Mouse (Mus musculus): Measurements from ENCODE around the gene Cep104.

The Cep104 gene

GRCm38 (mm10) chr4:153993505-153993904, 18.5 kb downstream of the Cep104 start:
- DNase-seq (ENCODE audit: low read depth), result no peak

GRCm38 (mm10) chr4:154005488-154005887, 30.5 kb downstream of the Cep104 start:
- no peak for DNase-seq (ENCODE audit: low read depth)

GRCm38 (mm10) chr4:154006264-154006663, 31.3 kb downstream of the Cep104 start:
- no peak for DNase-seq (ENCODE audit: low read depth)

- no peak for DNase-seq (ENCODE audit: low read depth)
These were observed 32.8 kb downstream of the Cep104 start for GRCm38 (mm10) chr4:154007759-154008158.

- DNase-seq (ENCODE audit: low read depth), result no peak
These were observed 36.1 kb downstream of the Cep104 start for GRCm38 (mm10) chr4:154010907-154011645.

GRCm38 (mm10) chr4:154011646-154012089, 36.7 kb downstream of the Cep104 start, which contains the start of gene Lrrc47:
Gene Lrrc47 (plus strand): TSS chr4:154011731.
- DNase-seq (ENCODE audit: low read depth), result no peak

- DNase-seq (ENCODE audit: low read depth), result no peak
These were observed 37.3 kb downstream of the Cep104 start for GRCm38 (mm10) chr4:154012132-154012882.

GRCm38 (mm10) chr4:154015476-154015875, 40.5 kb downstream of the Cep104 start:
- no peak for DNase-seq (ENCODE audit: low read depth)

- DNase-seq (ENCODE audit: low read depth), result no peak
These were observed 44.6 kb downstream of the Cep104 start for GRCm38 (mm10) chr4:154019571-154019970.

GRCm38 (mm10) chr4:154021432-154021831, 46.4 kb downstream of the Cep104 start:
- no peak for DNase-seq (ENCODE audit: low read depth)

- no peak for DNase-seq (ENCODE audit: low read depth)
These were observed 47.4 kb downstream of the Cep104 start for GRCm38 (mm10) chr4:154022407-154022806.

- no peak for DNase-seq (ENCODE audit: low read depth)
These were observed 47.9 kb downstream of the Cep104 start for GRCm38 (mm10) chr4:154022844-154023243.

- no peak for DNase-seq (ENCODE audit: low read depth)
These were observed 49.0 kb downstream of the Cep104 start for GRCm38 (mm10) chr4:154023754-154024601.

GRCm38 (mm10) chr4:154024729-154025521, 49.9 kb downstream of the Cep104 start:
- no peak for DNase-seq (ENCODE audit: low read depth)

GRCm38 (mm10) chr4:154025641-154026440, 50.8 kb downstream of the Cep104 start, which contains the start of gene Smim1:
Gene Smim1 (minus strand): TSS chr4:154026230.
- peak; percentile 56 for DNase-seq (ENCODE audit: low read depth)

GRCm38 (mm10) chr4:154026441-154026761, 51.4 kb downstream of the Cep104 start:
- DNase-seq (ENCODE audit: low read depth), result no peak

GRCm38 (mm10) chr4:154028066-154028465, 53.1 kb downstream of the Cep104 start:
- DNase-seq (ENCODE audit: low read depth), result no peak

GRCm38 (mm10) chr4:154028646-154029045, 53.7 kb downstream of the Cep104 start:
- no peak for DNase-seq (ENCODE audit: low read depth)

- no peak for DNase-seq (ENCODE audit: low read depth)
These were observed 62.1 kb downstream of the Cep104 start for GRCm38 (mm10) chr4:154037123-154037522.

- no peak for DNase-seq (ENCODE audit: low read depth)
These were observed 67.6 kb downstream of the Cep104 start, which contains the start of gene Ccdc27 for GRCm38 (mm10) chr4:154042577-154042976. Gene Ccdc27 (minus strand): TSS chr4:154042677.

- no peak for DNase-seq (ENCODE audit: low read depth)
These were observed 70.8 kb downstream of the Cep104 start for GRCm38 (mm10) chr4:154045837-154046236.
